Mouse (Mus musculus): ENCODE results near the gene Hoxa10.
A peak's percentile ranks its signal among the peaks of the same experiment; 100 is the strongest.

- no peak for TF ChIP-seq POLR2A (IDR thresholded peaks at IDR 0.05; ENCODE audit: insufficient read length, low read depth)
- TF ChIP-seq POLR2AphosphoS2 (IDR thresholded peaks at IDR 0.05; ENCODE audit: insufficient read length, low read depth) = peak; percentile 45
- no peak for TF ChIP-seq MYOG (IDR thresholded peaks at IDR 0.05; ENCODE audit: control insufficient read depth in 1 of 3, insufficient read depth in 1 of 3, insufficient read length in 2 of 3, low read depth in 2 of 3)
- TF ChIP-seq CEBPB (IDR thresholded peaks at IDR 0.05; ENCODE audit: insufficient read depth, poor library complexity, severe bottlenecking) = peak; percentile 68; the same call in 1 of the 2 replicates
- no peak for TF ChIP-seq MYOD1 (IDR thresholded peaks at IDR 0.05; ENCODE audit: control insufficient read depth in 1 of 3, insufficient read length in 2 of 3, low read depth in 2 of 3)
- peak; percentile 93 for TF ChIP-seq USF1 (IDR thresholded peaks at IDR 0.05; ENCODE audit: low read depth)
Measured at GRCm38 (mm10) chr6:52245757-52246142, 5.1 kb upstream of the Hoxa10 start, which contains the start of gene Hoxa11.
